Mouse (Mus musculus) leukemia stem cell, adult 10-12 weeks (primary cell): ENCODE results near the gene Zbtb14. TPM values are rescaled to one million over a fixed set of nuclear protein-coding genes. Genes with fewer than 3 reads are reported as not detected.

Experiments
- polyA plus RNA-seq: library from polyadenylated mRNA; stranded (reverse); fragments of >175 nt; gene quantifications from 2 replicates; pipeline ENCODE4 v1.2.3, GENCODE M21; 2012; ENCODE audit warnings: low replicate concordance

The Zbtb14 gene
- polyA plus RNA-seq: 1.3 and 2.7 TPM in 2 replicates

DNA sequence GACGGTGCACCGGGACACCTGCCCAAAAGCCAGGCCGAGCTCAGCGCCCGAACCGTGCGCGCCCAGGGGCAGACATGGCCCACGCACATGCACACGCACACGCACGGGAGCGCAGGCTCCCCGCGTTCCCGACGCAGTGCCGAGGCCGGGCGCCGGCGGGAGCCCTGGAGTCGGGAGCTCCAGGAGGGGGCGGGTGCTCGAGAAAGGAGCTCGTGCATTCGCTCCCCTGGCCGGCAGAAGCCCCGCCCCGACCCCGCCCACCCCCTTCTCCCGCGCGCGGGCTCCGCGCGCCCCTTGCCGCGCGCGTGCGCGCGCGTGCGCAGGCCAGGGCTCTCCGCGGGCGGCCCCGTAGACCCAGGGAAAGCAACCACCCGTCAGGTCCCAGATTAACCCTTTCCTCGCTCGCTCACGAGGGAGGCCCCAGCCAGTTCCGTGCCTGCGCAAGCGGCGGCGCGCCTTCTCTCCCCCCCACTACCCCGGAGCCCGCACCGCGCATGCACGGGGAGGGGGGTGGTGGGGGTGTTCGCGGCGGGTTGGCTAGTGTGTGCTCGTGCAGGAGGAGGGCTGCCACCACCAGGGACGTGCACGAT, at the start of gene Zbtb14:
Gene Zbtb14 (plus strand): TSS at position 540 of the 590 bp plus-strand sequence.

DNA sequence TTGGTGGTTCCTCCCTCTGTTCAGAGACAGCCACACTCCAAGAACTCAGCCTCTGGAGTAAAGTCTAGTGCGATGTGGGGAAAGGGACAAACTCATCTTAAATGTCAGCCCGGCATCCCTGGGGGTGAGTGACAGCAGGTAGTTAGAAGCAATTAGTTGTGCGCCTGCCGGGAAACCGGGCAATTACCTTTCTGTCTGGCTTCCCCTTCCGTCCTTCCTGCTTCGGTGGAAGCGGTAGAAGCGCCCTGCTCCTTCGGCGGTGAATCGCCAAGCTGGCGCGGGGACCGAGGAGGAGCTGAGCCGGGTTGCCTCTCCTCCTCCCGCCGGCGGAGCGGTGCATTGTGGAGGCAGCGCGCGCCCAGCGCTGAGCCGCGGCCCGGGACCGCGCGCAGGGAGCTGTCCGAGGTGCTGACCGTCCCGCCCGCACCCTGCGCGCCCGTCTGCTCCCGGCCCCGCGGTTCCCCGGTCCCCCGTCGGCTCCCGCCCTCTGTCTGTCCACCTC, 56.2 kb downstream of the Zbtb14 start, which contains the start of gene Akain1:
Gene Akain1 (plus strand): TSS at position 337 of the 502 bp plus-strand sequence.

Other genes with a start within 250 kb of the Zbtb14 start
- gene Akain1, start 56.3 kb downstream of the Zbtb14 start, polyA plus RNA-seq: not detected in 2 replicates